Mouse (Mus musculus) lung, embryonic 16.5 days (tissue): ENCODE measurements around the gene Lta. TPM values are rescaled to one million over a fixed set of nuclear protein-coding genes. Genes with fewer than 3 reads are reported as not detected.

Source experiments
- ATAC-seq: fragments of 200-750 bp; cut with Nextera tagmentation; 2 replicates; pipeline ENCODE4 v1.8.0; 2017; ENCODE audit warnings: low read depth, mild to moderate bottlenecking, moderate library complexity
- H3K27ac ChIP-seq: fragments of 300-500 bp; sonication (generic); 2 replicates; pipeline ENCODE4 v1.5.1; 2014; ENCODE audit warnings: mild to moderate bottlenecking, control low read depth, low read length
- H3K27me3 ChIP-seq: fragments of 300-500 bp; sonication (generic); 2 replicates; pipeline ENCODE4 v1.6.1; 2014; ENCODE audit warnings: low read depth, low read length, mixed read lengths; ENCODE audit not compliant: control insufficient read depth, insufficient read depth
- H3K36me3 ChIP-seq: fragments of 300-500 bp; sonication (generic); 2 replicates; pipeline ENCODE4 v1.6.1; 2014; ENCODE audit warnings: low read length; ENCODE audit not compliant: control insufficient read depth, insufficient read depth
- H3K4me1 ChIP-seq: fragments of 300-500 bp; sonication (generic); replicated peaks from 2 replicates; pipeline ENCODE4 v1.6.1; 2014; ENCODE audit warnings: low read length, mixed read lengths; ENCODE audit not compliant: control insufficient read depth, insufficient read depth
- H3K4me2 ChIP-seq: fragments of 300-500 bp; sonication (generic); 2 replicates; pipeline ENCODE4 v1.6.1; 2014; ENCODE audit warnings: low read depth, low read length, control low read depth
- H3K4me3 ChIP-seq: fragments of 300-500 bp; sonication (generic); 2 replicates; pipeline ENCODE4 v1.5.1; 2014; ENCODE audit warnings: mild to moderate bottlenecking, low read length, control low read depth
- H3K9ac ChIP-seq: fragments of 300-500 bp; sonication (generic); 2 replicates; pipeline ENCODE4 v1.6.1; 2014; ENCODE audit warnings: low read length, control low read depth
- H3K9me3 ChIP-seq: fragments of 300-500 bp; sonication (generic); 2 replicates; pipeline ENCODE4 v1.6.1; 2016; ENCODE audit warnings: low read length; ENCODE audit not compliant: control insufficient read depth
- WGBS: fragments of 180-500 bp; shearing (Covaris S2); extraction: QIAGEN DNeasy Blood & Tissue Kit; methylation state at CpG from one replicate; pipeline ENCODE4 v1.1.7; 2014; 5-methylcytosine and 5-hydroxymethylcytosine counted together
- polyA plus RNA-seq: library from polyadenylated mRNA; unstranded; fragments of >200 nt; fragmentation: Nextera tagmentation; extraction: Ambion mirVana; gene quantifications from 2 replicates; pipeline ENCODE4 v1.2.1, GENCODE M21; 2015

The Lta gene
- polyA plus RNA-seq, 1 experiment from 2014 or later = not detected

- H3K27ac ChIP-seq = peak overlapping the region; percentile 100; the same call in 1 of the 2 replicates
- peaks cover 19% of the 10 kb centered on the region for H3K4me1 ChIP-seq
- H3K9me3 ChIP-seq = no peaks in the 10 kb centered on the region
- 63% methylated on average over 8 of the region's 8 CpGs for WGBS
- no peak for ATAC-seq
- no peaks in the 10 kb centered on the region for H3K27me3 ChIP-seq
- peaks cover 3% of the 10 kb centered on the region; the same call in 1 of the 2 replicates for H3K36me3 ChIP-seq
- peak overlapping the region; percentile 3; the same call in 1 of the 2 replicates for H3K9ac ChIP-seq
- H3K4me2 ChIP-seq = peak overlapping the region; percentile 69
- H3K4me3 ChIP-seq = peak overlapping the region; percentile 53; the same call in 1 of the 2 replicates
These were observed 38.7 kb downstream of the Lta start for GRCm38 (mm10) chr17:35166352-35167035.

GRCm38 (mm10) chr17:35165451-35166155 is 39.5 kb downstream of the Lta start:
- WGBS = 15% methylated on average over 12 of the region's 12 CpGs
- peak; percentile 86; the same call in 1 of the 2 replicates for ATAC-seq
- Histone ChIP-seq H3K27me3 (no peaks in the 10 kb centered on the region), H3K9me3 (no peaks in the 10 kb centered on the region), H3K4me1 (peaks cover 19% of the 10 kb centered on the region), H3K36me3 (peaks cover 12% of the 10 kb centered on the region), H3K27ac (peak overlapping the region; percentile 100), H3K4me3 (peak overlapping the region; percentile 53), H3K4me2 (peak overlapping the region; percentile 69), H3K9ac (peak overlapping the region; percentile 70)

GRCm38 (mm10) chr17:35164568-35165450 is 40.3 kb downstream of the Lta start, which contains the start of gene Prrc2a:
Prrc2a (minus strand) TSS chr17:35164897.
- Histone ChIP-seq H3K4me3 (peak within 1 kb of the TSS; percentile 97), H3K9ac (peak within 1 kb of the TSS; percentile 100), H3K4me2 (peak within 1 kb of the TSS; percentile 88), H3K9me3 (no peaks in the 10 kb centered on the region), H3K36me3 (peaks cover 20% of the 10 kb centered on the region), H3K27ac (peak within 1 kb of the TSS; percentile 100), H3K27me3 (no peaks in the 10 kb centered on the region), H3K4me1 (peaks cover 19% of the 10 kb centered on the region)
- WGBS = under 1% methylated on average over 48 of the region's 89 CpGs
- ATAC-seq = peak; percentile 97

- Histone ChIP-seq H3K4me3 (peak overlapping the region; percentile 97), H3K27ac (peak overlapping the region; percentile 94), H3K9ac (peak overlapping the region; percentile 100), H3K36me3 (peaks cover 26% of the 10 kb centered on the region), H3K27me3 (no peaks in the 10 kb centered on the region), H3K4me1 (peaks cover 19% of the 10 kb centered on the region), H3K4me2 (peak overlapping the region; percentile 88), H3K9me3 (no peaks in the 10 kb centered on the region)
- under 1% methylated on average over 25 of the region's 28 CpGs for WGBS
- no peak for ATAC-seq
These were observed 41.0 kb downstream of the Lta start for GRCm38 (mm10) chr17:35164218-35164567.

- no peak for ATAC-seq
- Histone ChIP-seq H3K4me3 (peak overlapping the region; percentile 97), H3K9ac (peak overlapping the region; percentile 100), H3K9me3 (no peaks in the 10 kb centered on the region), H3K27ac (peak overlapping the region; percentile 94), H3K4me1 (peaks cover 19% of the 10 kb centered on the region), H3K4me2 (peak overlapping the region; percentile 88), H3K36me3 (peaks cover 32% of the 10 kb centered on the region), H3K27me3 (no peaks in the 10 kb centered on the region)
- WGBS = 6% methylated on average over 8 of the region's 8 CpGs
These were observed 41.6 kb downstream of the Lta start for GRCm38 (mm10) chr17:35163326-35164081.

- Histone ChIP-seq H3K9ac (peak overlapping the region; percentile 100), H3K27me3 (no peaks in the 10 kb centered on the region), H3K27ac (no peak overlapping the region), H3K4me3 (peak overlapping the region; percentile 97), H3K9me3 (no peaks in the 10 kb centered on the region), H3K36me3 (peaks cover 40% of the 10 kb centered on the region), H3K4me1 (peaks cover 19% of the 10 kb centered on the region), H3K4me2 (peak overlapping the region; percentile 88)
- 19% methylated on average over 12 of the region's 12 CpGs for WGBS
- ATAC-seq = no peak
These were observed 42.4 kb downstream of the Lta start for GRCm38 (mm10) chr17:35162730-35163129.

GRCm38 (mm10) chr17:35162121-35162520 is 43.0 kb downstream of the Lta start:
- Histone ChIP-seq H3K27ac (no peak overlapping the region), H3K36me3 (peaks cover 46% of the 10 kb centered on the region), H3K4me1 (peaks cover 19% of the 10 kb centered on the region), H3K4me2 (peak overlapping the region; percentile 88), H3K27me3 (no peaks in the 10 kb centered on the region), H3K9ac (peak overlapping the region; percentile 100), H3K9me3 (no peaks in the 10 kb centered on the region), H3K4me3 (peak overlapping the region; percentile 97; the same call in 1 of the 2 replicates)
- 57% methylated on average over 14 of the region's 14 CpGs for WGBS
- ATAC-seq = no peak

- H3K9ac ChIP-seq = no peak overlapping the region
- ATAC-seq = no peak
- 78% methylated on average over 11 of the region's 11 CpGs for WGBS
- H3K27me3 ChIP-seq = no peaks in the 10 kb centered on the region
- H3K4me1 ChIP-seq = peaks cover 19% of the 10 kb centered on the region
- H3K9me3 ChIP-seq = no peaks in the 10 kb centered on the region
- H3K4me3 ChIP-seq = no peak overlapping the region
- H3K4me2 ChIP-seq = no peak overlapping the region
- H3K36me3 ChIP-seq = peaks cover 53% of the 10 kb centered on the region
- H3K27ac ChIP-seq = no peak overlapping the region
These were observed 43.7 kb downstream of the Lta start for GRCm38 (mm10) chr17:35161421-35161820.
